Mouse (Mus musculus) C2C12 (cell line): Measurements from ENCODE around the gene Prpf19.

Experiments
- CEBPB ChIP-seq: IDR thresholded peaks from one replicate; pipeline ENCODE4 v1.6.1; 2011; ENCODE audit warnings: low read depth, mild to moderate bottlenecking, control low read depth, moderate library complexity
- CTCF ChIP-seq: IDR thresholded peaks from one replicate; pipeline ENCODE4 v1.5.1; 2011; ENCODE audit not compliant: control insufficient read depth, insufficient read depth, insufficient read length
- FOSL1 ChIP-seq: IDR thresholded peaks from one replicate; pipeline ENCODE4 v1.8.0; 2011; ENCODE audit warnings: mild to moderate bottlenecking, low read length; ENCODE audit not compliant: poor library complexity, insufficient read depth, severe bottlenecking
- MAX ChIP-seq: IDR thresholded peaks from one replicate; pipeline ENCODE4 v1.6.1; 2011; ENCODE audit warnings: mild to moderate bottlenecking, control low read depth
- MYOD1 ChIP-seq: IDR thresholded peaks from one replicate; pipeline ENCODE4 v1.6.1; 2011; ENCODE audit warnings: low read depth; ENCODE audit not compliant: control insufficient read depth, insufficient read length
- USF1 ChIP-seq: IDR thresholded peaks from one replicate; pipeline ENCODE4 v1.6.1; 2011; ENCODE audit warnings: low read depth, mild to moderate bottlenecking, control low read depth, moderate library complexity

- TF ChIP-seq CTCF = no peak
- TF ChIP-seq MYOD1 = no peak
- no peak for TF ChIP-seq MAX
- no peak for TF ChIP-seq USF1
- no peak for TF ChIP-seq FOSL1
- TF ChIP-seq CEBPB = no peak
Observed at GRCm38 (mm10) chr19:10896849-10897248, 1.8 kb downstream of the Prpf19 start.
